Mouse (Mus musculus): ENCODE measurements around the gene Ptch1.

Ptch1 gene

GRCm38 (mm10) chr13:63563781-63564625 is 9.4 kb downstream of the Ptch1 start:
- peak; percentile 42 for DNase-seq (ENCODE audit: low spot score)

GRCm38 (mm10) chr13:63562972-63563780 is 10.2 kb downstream of the Ptch1 start:
- peak; percentile 61 for DNase-seq (ENCODE audit: low spot score)

- no peak for DNase-seq (ENCODE audit: low spot score)
Measured at GRCm38 (mm10) chr13:63562141-63562971, 11.0 kb downstream of the Ptch1 start.

GRCm38 (mm10) chr13:63558297-63558890 is 15.0 kb downstream of the Ptch1 start:
- no peak for DNase-seq (ENCODE audit: low spot score)

GRCm38 (mm10) chr13:63556431-63556830 is 17.0 kb downstream of the Ptch1 start:
- no peak for DNase-seq (ENCODE audit: low spot score)

- no peak for DNase-seq (ENCODE audit: low spot score)
Measured at GRCm38 (mm10) chr13:63555885-63556284, 17.5 kb downstream of the Ptch1 start.

- DNase-seq (ENCODE audit: low spot score), result no peak
Measured at GRCm38 (mm10) chr13:63554569-63554968, 18.8 kb downstream of the Ptch1 start.

- DNase-seq (ENCODE audit: low spot score), result no peak
Measured at GRCm38 (mm10) chr13:63553436-63553835, 20.0 kb downstream of the Ptch1 start.

- no peak for DNase-seq (ENCODE audit: low spot score)
Measured at GRCm38 (mm10) chr13:63552291-63552932, 21.0 kb downstream of the Ptch1 start.

- no peak for DNase-seq (ENCODE audit: low spot score)
Measured at GRCm38 (mm10) chr13:63551552-63552290, 21.7 kb downstream of the Ptch1 start.

- DNase-seq (ENCODE audit: low spot score), result no peak
Measured at GRCm38 (mm10) chr13:63550367-63550766, 23.0 kb downstream of the Ptch1 start.

- no peak for DNase-seq (ENCODE audit: low spot score)
Measured at GRCm38 (mm10) chr13:63549210-63549609, 24.2 kb downstream of the Ptch1 start.

GRCm38 (mm10) chr13:63548571-63548970 is 24.8 kb downstream of the Ptch1 start:
- no peak for DNase-seq (ENCODE audit: low spot score)

GRCm38 (mm10) chr13:63545291-63545690 is 28.1 kb downstream of the Ptch1 start:
- DNase-seq (ENCODE audit: low spot score), result no peak

GRCm38 (mm10) chr13:63544967-63545253 is 28.5 kb downstream of the Ptch1 start:
- no peak for DNase-seq (ENCODE audit: low spot score)

- no peak for DNase-seq (ENCODE audit: low spot score)
Measured at GRCm38 (mm10) chr13:63544119-63544966, 29.1 kb downstream of the Ptch1 start.

- no peak for DNase-seq (ENCODE audit: low spot score)
Measured at GRCm38 (mm10) chr13:63543459-63543858, 29.9 kb downstream of the Ptch1 start.

- no peak for DNase-seq (ENCODE audit: low spot score)
Measured at GRCm38 (mm10) chr13:63542796-63543384, 30.5 kb downstream of the Ptch1 start.

GRCm38 (mm10) chr13:63541510-63541909 is 31.9 kb downstream of the Ptch1 start:
- DNase-seq (ENCODE audit: low spot score), result no peak

All from urinary bladder, postnatal 25 days (tissue).